Mouse (Mus musculus) midbrain, embryonic 14.5 days (tissue): ENCODE results near the gene Upk2. TPM values are rescaled to one million over a fixed set of nuclear protein-coding genes. Genes with fewer than 3 reads are reported as not detected.
A peak's percentile ranks its signal among the peaks of the same experiment; 100 is the strongest.

ENCODE experiments used
- ATAC-seq: fragments of 200-750 bp; cut with Nextera tagmentation; 2 replicates; pipeline ENCODE4 v1.8.0; 2017; ENCODE audit warnings: moderate number of reproducible peaks, moderate library complexity; ENCODE audit not compliant: low FRiP score, low TSS enrichment
- DNase-seq: peaks from one replicate; pipeline ENCODE4 v3.0.0-alpha.2; 2015
- H3K27ac ChIP-seq: fragments of 300-500 bp; sonication (generic); replicated peaks from 2 replicates; pipeline ENCODE4 v1.5.1; 2014; ENCODE audit warnings: mild to moderate bottlenecking, low read depth, low read length, moderate library complexity
- H3K27me3 ChIP-seq: fragments of 300-500 bp; sonication (generic); 2 replicates; pipeline ENCODE4 v1.6.1; 2014; ENCODE audit warnings: low read length, control low read depth, mixed read lengths; ENCODE audit not compliant: control insufficient read depth, insufficient read depth
- H3K36me3 ChIP-seq: fragments of 300-500 bp; sonication (generic); 2 replicates; pipeline ENCODE4 v1.6.1; 2014; ENCODE audit warnings: low read length, control low read depth; ENCODE audit not compliant: control insufficient read depth, insufficient read depth
- H3K4me1 ChIP-seq: fragments of 300-500 bp; sonication (generic); 2 replicates; pipeline ENCODE4 v1.6.1; 2014; ENCODE audit warnings: mild to moderate bottlenecking, antibody characterized with exemption, low read length, control low read depth; ENCODE audit not compliant: control insufficient read depth, insufficient read depth
- H3K4me2 ChIP-seq: fragments of 300-500 bp; sonication (generic); 2 replicates; pipeline ENCODE4 v1.6.1; 2014; ENCODE audit warnings: mild to moderate bottlenecking, low read length, moderate library complexity
- H3K4me3 ChIP-seq: fragments of 300-500 bp; sonication (generic); replicated peaks from 2 replicates; pipeline ENCODE4 v1.5.1; 2014; ENCODE audit warnings: low read depth, low read length
- H3K9ac ChIP-seq: fragments of 300-500 bp; sonication (generic); replicated peaks from 2 replicates; pipeline ENCODE4 v1.6.1; 2014; ENCODE audit warnings: mild to moderate bottlenecking, low read length, moderate library complexity
- H3K9me3 ChIP-seq: fragments of 300-500 bp; sonication (generic); 2 replicates; pipeline ENCODE4 v1.6.1; 2016; ENCODE audit warnings: low read length, control low read depth, mixed read lengths; ENCODE audit not compliant: control insufficient read depth
- WGBS: fragments of 180-500 bp; shearing (Covaris S2); extraction: QIAGEN DNeasy Blood & Tissue Kit; methylation state at CpG from one replicate; pipeline ENCODE4 v1.1.7; 2014; 5-methylcytosine and 5-hydroxymethylcytosine counted together
- polyA plus RNA-seq: library from polyadenylated mRNA; unstranded; fragments of >200 nt; fragmentation: Nextera tagmentation; extraction: Ambion mirVana; gene quantifications from 2 replicates; pipeline ENCODE4 v1.2.1, GENCODE M21; 2014

Gene Upk2
- polyA plus RNA-seq, 1 experiment from 2014 or later: not detected

DNA sequence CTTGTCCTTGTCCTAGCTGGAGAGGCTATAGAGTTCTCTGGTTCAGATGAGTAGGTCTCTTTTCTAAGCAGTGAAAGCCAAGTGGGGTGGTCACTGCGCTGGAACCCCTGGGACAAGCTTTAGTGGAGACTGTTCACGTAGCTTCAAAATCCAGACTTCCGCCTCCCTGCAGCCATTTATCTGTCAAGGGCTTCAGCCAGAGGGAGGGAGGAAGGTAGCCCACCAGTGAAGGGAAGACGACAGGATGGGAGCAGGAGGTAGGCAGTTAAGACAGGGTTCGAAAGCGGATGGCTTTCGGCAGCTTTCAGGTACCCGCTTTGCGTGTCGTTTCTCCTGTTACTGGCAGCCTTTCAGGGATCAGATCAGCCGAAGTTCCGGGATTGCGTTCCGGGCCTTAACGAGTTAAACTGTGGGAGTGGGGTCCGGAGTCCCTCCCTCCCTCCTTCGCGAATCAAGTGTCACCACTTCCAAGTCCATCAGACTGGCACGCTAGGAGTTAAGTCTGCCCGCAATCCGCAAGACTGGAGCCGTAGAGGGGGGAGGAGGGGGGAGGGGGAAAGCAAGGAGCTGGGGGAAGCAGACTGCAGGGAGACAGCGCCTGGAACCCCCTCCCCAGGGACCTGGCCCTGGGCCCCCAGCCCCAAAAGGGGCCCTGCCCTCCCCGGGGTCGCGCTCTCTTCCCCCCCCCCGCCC lies 23.6 kb upstream of the Upk2 start:
- peak overlapping the region; percentile 81 for H3K4me3 ChIP-seq
- peaks cover 11% of the 10 kb centered on the region; the same call in 1 of the 2 replicates for H3K4me1 ChIP-seq
- WGBS: under 1% methylated on average over 24 of the region's 27 CpGs
- ATAC-seq (peak; percentile 79), DNase-seq (peak; percentile 94)
- H3K27me3 ChIP-seq: no peaks in the 10 kb centered on the region
- H3K9ac ChIP-seq: peak overlapping the region; percentile 77
- H3K27ac ChIP-seq: peak overlapping the region; percentile 97
- peak overlapping the region; percentile 72 for H3K4me2 ChIP-seq
- no peaks in the 10 kb centered on the region for H3K36me3 ChIP-seq
- no peaks in the 10 kb centered on the region for H3K9me3 ChIP-seq

GRCm38 (mm10) chr9:44477339-44478228 lies 22.8 kb upstream of the Upk2 start:
- no peaks in the 10 kb centered on the region for H3K36me3 ChIP-seq
- 5% methylated on average over 24 of the region's 24 CpGs for WGBS
- peak overlapping the region; percentile 97 for H3K27ac ChIP-seq
- H3K4me2 ChIP-seq: peak overlapping the region; percentile 72
- H3K4me3 ChIP-seq: peak overlapping the region; percentile 81
- H3K4me1 ChIP-seq: peaks cover 11% of the 10 kb centered on the region; the same call in 1 of the 2 replicates
- peak; percentile 88 for DNase-seq
- no peaks in the 10 kb centered on the region for H3K27me3 ChIP-seq
- peak overlapping the region; percentile 77 for H3K9ac ChIP-seq
- ATAC-seq: no peak
- no peaks in the 10 kb centered on the region for H3K9me3 ChIP-seq

GRCm38 (mm10) chr9:44475936-44476335 lies 21.2 kb upstream of the Upk2 start:
- WGBS: 95% methylated on average over 3 of the region's 3 CpGs
- no peak overlapping the region for H3K9ac ChIP-seq
- DNase-seq (no peak), ATAC-seq (no peak)
- no peaks in the 10 kb centered on the region for H3K9me3 ChIP-seq
- no peaks in the 10 kb centered on the region for H3K27me3 ChIP-seq
- H3K4me1 ChIP-seq: peaks cover 11% of the 10 kb centered on the region; the same call in 1 of the 2 replicates
- no peaks in the 10 kb centered on the region for H3K36me3 ChIP-seq
- no peak overlapping the region for H3K4me2 ChIP-seq
- no peak overlapping the region for H3K4me3 ChIP-seq
- H3K27ac ChIP-seq: no peak overlapping the region

GRCm38 (mm10) chr9:44474327-44474726 lies 19.6 kb upstream of the Upk2 start:
- DNase-seq: no peak
- no peak overlapping the region for H3K4me2 ChIP-seq
- no peaks in the 10 kb centered on the region for H3K27me3 ChIP-seq
- peaks cover 8% of the 10 kb centered on the region; the same call in 1 of the 2 replicates for H3K4me1 ChIP-seq
- no peak overlapping the region for H3K4me3 ChIP-seq
- H3K36me3 ChIP-seq: no peaks in the 10 kb centered on the region
- no peak overlapping the region for H3K27ac ChIP-seq
- 33% methylated on average over 1 of the region's 1 CpGs for WGBS
- no peak overlapping the region for H3K9ac ChIP-seq
- no peaks in the 10 kb centered on the region for H3K9me3 ChIP-seq
- ATAC-seq: no peak

- H3K4me2 ChIP-seq: no peak overlapping the region
- H3K9me3 ChIP-seq: no peaks in the 10 kb centered on the region
- ATAC-seq (no peak), DNase-seq (no peak)
- 66% methylated on average over 3 of the region's 3 CpGs for WGBS
- H3K9ac ChIP-seq: no peak overlapping the region
- H3K27ac ChIP-seq: no peak overlapping the region
- no peaks in the 10 kb centered on the region for H3K27me3 ChIP-seq
- no peaks in the 10 kb centered on the region for H3K36me3 ChIP-seq
- peaks cover 18% of the 10 kb centered on the region for H3K4me1 ChIP-seq
- no peak overlapping the region for H3K4me3 ChIP-seq
Observed at GRCm38 (mm10) chr9:44473184-44473583, 18.4 kb upstream of the Upk2 start.

- 33% methylated on average over 2 of the region's 2 CpGs for WGBS
- peak; percentile 70 for DNase-seq
- no peak overlapping the region for H3K9ac ChIP-seq
Observed at GRCm38 (mm10) chr9:44468800-44469199, 14.0 kb upstream of the Upk2 start.

GRCm38 (mm10) chr9:44468224-44468623 lies 13.4 kb upstream of the Upk2 start:
- Histone ChIP-seq H3K4me2 (no peak overlapping the region), H3K4me3 (no peak overlapping the region), H3K9ac (no peak overlapping the region), H3K4me1 (peaks cover 19% of the 10 kb centered on the region), H3K36me3 (no peaks in the 10 kb centered on the region), H3K27ac (peak overlapping the region; percentile 60), H3K27me3 (no peaks in the 10 kb centered on the region), H3K9me3 (no peaks in the 10 kb centered on the region)
- 64% methylated on average over 7 of the region's 7 CpGs for WGBS
- no peak for ATAC-seq
- DNase-seq: no peak

More at GRCm38 (mm10) chr9:44468800-44469199, 14.0 kb upstream of the Upk2 start:
- no peak for ATAC-seq
- peaks cover 19% of the 10 kb centered on the region for H3K4me1 ChIP-seq
- no peaks in the 10 kb centered on the region for H3K27me3 ChIP-seq
- no peaks in the 10 kb centered on the region for H3K36me3 ChIP-seq
- no peaks in the 10 kb centered on the region for H3K9me3 ChIP-seq
- peak overlapping the region; percentile 60 for H3K27ac ChIP-seq
- H3K4me3 ChIP-seq: no peak overlapping the region
- H3K4me2 ChIP-seq: 0 out of 2 replicates have a peak overlapping the region, but pooled peaks have one; percentile 8

DNA sequence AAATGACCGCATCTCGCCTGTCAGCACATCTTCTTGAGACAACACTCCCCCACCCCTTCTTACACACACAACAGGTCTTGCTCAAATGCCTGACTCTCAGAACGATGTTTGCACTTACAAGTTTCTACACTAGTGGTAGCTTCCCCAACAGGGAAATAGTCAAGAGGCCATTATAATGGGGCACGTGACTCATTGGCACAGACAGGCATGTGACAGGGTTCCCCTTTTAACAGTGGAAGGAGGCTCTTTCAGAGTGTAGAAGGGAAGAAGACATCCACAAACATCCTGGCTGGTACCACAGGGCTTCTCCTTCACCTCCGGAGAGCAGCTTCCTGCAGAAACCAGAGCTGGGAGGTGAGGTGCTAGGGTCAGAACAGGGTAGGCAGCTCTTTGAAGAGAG lies 7.2 kb upstream of the Upk2 start:
- Histone ChIP-seq H3K4me1 (peaks cover 12% of the 10 kb centered on the region), H3K4me3 (no peak overlapping the region), H3K4me2 (no peak overlapping the region), H3K27ac (no peak overlapping the region), H3K9ac (no peak overlapping the region), H3K9me3 (no peaks in the 10 kb centered on the region), H3K27me3 (no peaks in the 10 kb centered on the region), H3K36me3 (no peaks in the 10 kb centered on the region)
- 87% methylated on average over 5 of the region's 5 CpGs for WGBS
- no peak for DNase-seq
- no peak for ATAC-seq
